22 mouse cellular contexts compared by ENCODE assay signal in genomic region chr10:81538321-81539048, GRCm38 (mm10). TPM values are rescaled to one million over a fixed set of nuclear protein-coding genes. Genes with fewer than 3 reads are reported as not detected.
DNase-seq lines count a peak whose midpoint lies in the region; ATAC-seq and TF ChIP-seq lines count a peak whose summit lies in the region.
"Had no signal": no experiment of that assay in that cellular context is flagged by ENCODE, and none has a peak within 500 bp of the region (broad histone marks: within the 10 kb centered on the region; RNA-seq: fewer than 3 reads in every experiment).

No protein-coding gene starts in this region.

- H3K27me3 ChIP-seq in hindbrain, embryonic 13.5 days: no peaks in the 10 kb centered on the region
- no peaks in the 10 kb centered on the region for H3K27me3 ChIP-seq in hindbrain, postnatal 0 days (ENCODE audit: insufficient read depth, low read length)
- no peaks in the 10 kb centered on the region for H3K27me3 ChIP-seq in CH12.LX (replicated peaks)
- no peaks in the 10 kb centered on the region for H3K27me3 ChIP-seq in megakaryocyte, embryonic 14.5 days (replicated peaks)
- H3K27me3 ChIP-seq in kidney, embryonic 14.5 days (ENCODE audit: control insufficient read depth, insufficient read depth, low read length): no peaks in the 10 kb centered on the region
- no peaks in the 10 kb centered on the region for H3K27me3 ChIP-seq in midbrain, embryonic 14.5 days (ENCODE audit: control insufficient read depth, insufficient read depth, low read length)
- H3K27me3 ChIP-seq: embryonic facial prominence, embryonic 13.5 days; hindbrain, embryonic 15.5 days; limb, embryonic 15.5 days; neural tube, embryonic 12.5 days had no signal

- H3K79me2 ChIP-seq in CH12.LX (replicated peaks; ENCODE audit: control insufficient read depth, extremely low read depth, insufficient read depth, poor library complexity, severe bottlenecking): 0 out of 2 replicates have a peak, but pooled peaks cover 2% of the 10 kb centered on the region

- H3K4me1 ChIP-seq in hindbrain, embryonic 13.5 days (replicated peaks): peaks cover 39% of the 10 kb centered on the region
- H3K4me1 ChIP-seq in hindbrain, postnatal 0 days (ENCODE audit: insufficient read depth, low read length): peaks cover 9% of the 10 kb centered on the region
- peaks cover 12 to 72% of the 10 kb centered on the region in 2 experiments for H3K4me1 ChIP-seq in CH12.LX (ENCODE audit: control insufficient read depth in 1 of 2, insufficient read depth in 2 of 2)
- peaks cover 87% of the 10 kb centered on the region for H3K4me1 ChIP-seq in megakaryocyte, embryonic 14.5 days
- H3K4me1 ChIP-seq in kidney, embryonic 14.5 days (ENCODE audit: control insufficient read depth, insufficient read depth, low read length): peaks cover 18% of the 10 kb centered on the region
- H3K4me1 ChIP-seq in midbrain, embryonic 14.5 days (ENCODE audit: control insufficient read depth, insufficient read depth, low read length): peaks cover 14% of the 10 kb centered on the region

- dilution Hi-C loops in CH12.LX (cut with MboI; ENCODE audit: extremely low pct_ligation_motif_present, extremely low pct_unique_long_range_greater_than_20kb, low sequenced_read_pairs): no loop called here

- in situ Hi-C loops in CH12.LX (cut with MboI; ENCODE audit: low pct_ligation_motif_present, low pct_unique_long_range_greater_than_20kb, low sequenced_read_pairs): no loop called here

- 0 out of 2 replicates have a peak overlapping the region, but pooled peaks have one; percentile 19 for H3K9ac ChIP-seq in hindbrain, embryonic 13.5 days
- no peak overlapping the region for H3K9ac ChIP-seq in hindbrain, postnatal 0 days (replicated peaks; ENCODE audit: low read length)
- H3K9ac ChIP-seq in CH12.LX (ENCODE audit: insufficient read depth, low read depth): no peak overlapping the region
- no peak overlapping the region for H3K9ac ChIP-seq in kidney, embryonic 14.5 days (ENCODE audit: low read depth, low read length)
- H3K9ac ChIP-seq in midbrain, embryonic 14.5 days (replicated peaks; ENCODE audit: low read length): no peak overlapping the region
- H3K9ac ChIP-seq: embryonic facial prominence, embryonic 13.5 days; forebrain, postnatal 0 days; hindbrain, embryonic 15.5 days; limb, embryonic 15.5 days; lung, embryonic 14.5 days; neural tube, embryonic 12.5 days had no signal

- no peaks in the 10 kb centered on the region for H3K9me3 ChIP-seq in hindbrain, embryonic 13.5 days
- H3K9me3 ChIP-seq in hindbrain, postnatal 0 days (ENCODE audit: low read length): no peaks in the 10 kb centered on the region
- no peaks in the 10 kb centered on the region for H3K9me3 ChIP-seq in CH12.LX (replicated peaks; ENCODE audit: low read length)
- no peaks in the 10 kb centered on the region for H3K9me3 ChIP-seq in megakaryocyte, embryonic 14.5 days
- no peaks in the 10 kb centered on the region for H3K9me3 ChIP-seq in kidney, embryonic 14.5 days (ENCODE audit: control insufficient read depth, low read length)
- no peaks in the 10 kb centered on the region for H3K9me3 ChIP-seq in midbrain, embryonic 14.5 days (ENCODE audit: control insufficient read depth, low read length)
- H3K9me3 ChIP-seq: embryonic facial prominence, embryonic 13.5 days; hindbrain, embryonic 15.5 days; limb, embryonic 15.5 days; neural tube, embryonic 12.5 days had no signal

- no peak overlapping the region for H3K4me2 ChIP-seq in hindbrain, embryonic 13.5 days
- H3K4me2 ChIP-seq in hindbrain, postnatal 0 days (ENCODE audit: low read depth, low read length): no peak overlapping the region
- no peak overlapping the region for H3K4me2 ChIP-seq in CH12.LX (ENCODE audit: insufficient read depth, low read depth, poor library complexity, severe bottlenecking)
- H3K4me2 ChIP-seq in kidney, embryonic 14.5 days (replicated peaks; ENCODE audit: low read depth, low read length): no peak overlapping the region
- H3K4me2 ChIP-seq in midbrain, embryonic 14.5 days (ENCODE audit: low read length): no peak overlapping the region
- H3K4me2 ChIP-seq: embryonic facial prominence, embryonic 13.5 days; hindbrain, embryonic 15.5 days; limb, embryonic 15.5 days; lung, embryonic 14.5 days; neural tube, embryonic 12.5 days had no signal

- no peak for TF ChIP-seq CTCF in hindbrain, postnatal 0 days (IDR thresholded peaks at IDR 0.05; ENCODE audit: low read depth)
- TF ChIP-seq CTCF in CH12.LX (conservative IDR thresholded peaks at IDR 0.05 in 1 of 2, IDR thresholded peaks at IDR 0.05 in 1 of 2; ENCODE audit: low read depth in 2 of 2, low read length in 2 of 2): no peak

- H3K4me3 ChIP-seq in hindbrain, embryonic 13.5 days: no peak overlapping the region
- H3K4me3 ChIP-seq in hindbrain, postnatal 0 days (ENCODE audit: low read length): no peak overlapping the region
- H3K4me3 ChIP-seq in CH12.LX (replicated peaks in 1 of 3; ENCODE audit: low read depth in 2 of 3, low read length in 2 of 3, poor library complexity in 1 of 3): no peak overlapping the region
- H3K4me3 ChIP-seq in megakaryocyte, embryonic 14.5 days (replicated peaks): peak overlapping the region; percentile 16
- H3K4me3 ChIP-seq in kidney, embryonic 14.5 days (ENCODE audit: low read length): no peak overlapping the region
- no peak overlapping the region for H3K4me3 ChIP-seq in midbrain, embryonic 14.5 days (replicated peaks; ENCODE audit: low read depth, low read length)
- H3K4me3 ChIP-seq: embryonic facial prominence, embryonic 13.5 days; hindbrain, embryonic 15.5 days; limb, embryonic 15.5 days; neural tube, embryonic 12.5 days had no signal

- no peak for ATAC-seq in hindbrain, embryonic 13.5 days (ENCODE audit: low FRiP score)
- ATAC-seq in hindbrain, postnatal 0 days: no peak
- ATAC-seq in kidney, embryonic 14.5 days (ENCODE audit: low FRiP score, low TSS enrichment): no peak
- no peak for ATAC-seq in midbrain, embryonic 14.5 days (ENCODE audit: low FRiP score, low TSS enrichment)
- ATAC-seq: forebrain, postnatal 0 days had no signal

- DNase-seq in hindbrain, postnatal 0 days (ENCODE audit: low spot score): no peak
- DNase-seq in 416B (ENCODE audit: low read depth) (peak; percentile 40), CH12.LX (ENCODE audit: extremely low read depth) (peak; percentile 44)
- no peak for DNase-seq in midbrain, embryonic 14.5 days
- DNase-seq in thymus, adult 18-20 months: no peak
- DNase-seq: adrenal gland, adult 2 months; cerebellum, adult 11-12 months; forebrain, postnatal 0 days; gastrocnemius, postnatal 10 days; heart, adult 18-20 months; heart, postnatal 10 days; kidney, adult 2 months; kidney, postnatal 36 days; lung, embryonic 14.5 days; right cerebral cortex, postnatal 25 days had no signal

- H3K27ac ChIP-seq in hindbrain, embryonic 13.5 days: no peak overlapping the region
- no peak overlapping the region for H3K27ac ChIP-seq in hindbrain, postnatal 0 days
- H3K27ac ChIP-seq in CH12.LX (ENCODE audit: insufficient read depth, low read depth): no peak overlapping the region
- H3K27ac ChIP-seq in kidney, embryonic 14.5 days (ENCODE audit: low read depth, low read length): no peak overlapping the region
- no peak overlapping the region for H3K27ac ChIP-seq in midbrain, embryonic 14.5 days (replicated peaks; ENCODE audit: low read depth, low read length)
- H3K27ac ChIP-seq: embryonic facial prominence, embryonic 13.5 days; hindbrain, embryonic 15.5 days; limb, embryonic 15.5 days; neural tube, embryonic 12.5 days had no signal

- peak; percentile 45; the same call in 1 of the 2 replicates for TF ChIP-seq EP300 in CH12.LX (IDR thresholded peaks at IDR 0.05; ENCODE audit: low read length)

- TF ChIP-seq RAD21 in CH12.LX (IDR thresholded peaks at IDR 0.05; ENCODE audit: low read depth, low read length): no peak

- WGBS in hindbrain, embryonic 13.5 days: 90% methylated on average over 3 of the region's 3 CpGs
- WGBS in hindbrain, postnatal 0 days: 90% methylated on average over 3 of the region's 3 CpGs
- 82% methylated on average over 3 of the region's 3 CpGs for WGBS in kidney, embryonic 14.5 days
- 93% methylated on average over 3 of the region's 3 CpGs for WGBS in midbrain, embryonic 14.5 days

- no peak for TF ChIP-seq POLR2A in CH12.LX (IDR thresholded peaks at IDR 0.05; ENCODE audit: low read depth, low read length)

- peaks cover 38% of the 10 kb centered on the region for H3K36me3 ChIP-seq in hindbrain, embryonic 13.5 days
- no peaks in the 10 kb centered on the region for H3K36me3 ChIP-seq in hindbrain, postnatal 0 days (ENCODE audit: insufficient read depth, low read length)
- H3K36me3 ChIP-seq in CH12.LX (replicated peaks in 1 of 2; ENCODE audit: control insufficient read depth in 1 of 2, insufficient read depth in 1 of 2, low read length in 1 of 2): peaks cover 8 to 90% of the 10 kb centered on the region in 2 experiments
- H3K36me3 ChIP-seq in megakaryocyte, embryonic 14.5 days (replicated peaks; ENCODE audit: low read length): peaks cover 88% of the 10 kb centered on the region
- H3K36me3 ChIP-seq in kidney, embryonic 14.5 days (ENCODE audit: control insufficient read depth, insufficient read depth, low read length): peaks cover 6% of the 10 kb centered on the region; the same call in 1 of the 2 replicates
- H3K36me3 ChIP-seq in midbrain, embryonic 14.5 days (ENCODE audit: control insufficient read depth, insufficient read depth, low read length): peaks cover 6% of the 10 kb centered on the region; the same call in 1 of the 2 replicates
- H3K36me3 ChIP-seq: hindbrain, embryonic 15.5 days had no signal

RNA-seq across cellular contexts. Expression of gene Gna11, which starts 6.5 kb away (rescaled TPM):
- polyA plus RNA-seq in hindbrain, embryonic 13.5 days (2015; fragmentation: Nextera tagmentation; extraction: Ambion mirVana): 79.8 and 82.4 TPM in 2 replicates
- 121 and 139 TPM in 2 replicates for total RNA-seq in hindbrain, postnatal 0 days (2014; rRNA removed)
- polyA plus RNA-seq in hindbrain, postnatal 0 days (2015; fragmentation: Nextera tagmentation; extraction: Ambion mirVana): 95.6 and 105 TPM in 2 replicates
- total RNA-seq in CH12.LX (2012; rRNA removed) (7.2 and 9.0 TPM in 2 replicates), CH12.LX (2014; rRNA removed) (4.1 and 4.3 TPM in 2 replicates)
- 6.9 and 8.7 TPM in 2 replicates for polyA plus RNA-seq in CH12.LX (2012; ENCODE audit: insufficient read length, low read depth)
- 7.3 and 10.2 TPM in 2 replicates for polyA plus RNA-seq in megakaryocyte, embryonic 14.5 days (2012; ENCODE audit: insufficient read depth, low replicate concordance)
- 77.7 and 89.2 TPM in 2 replicates for polyA plus RNA-seq in kidney, embryonic 14.5 days (2014; fragmentation: Nextera tagmentation; extraction: Ambion mirVana)
- 86.7 and 102 TPM in 2 replicates for polyA plus RNA-seq in midbrain, embryonic 14.5 days (2014; fragmentation: Nextera tagmentation; extraction: Ambion mirVana)

RNA-seq across cellular contexts. Expression of gene Gna15, which starts 14.5 kb away (rescaled TPM):
- polyA plus RNA-seq in hindbrain, embryonic 13.5 days (2015; fragmentation: Nextera tagmentation; extraction: Ambion mirVana): 1.2 and 1.7 TPM in 2 replicates
- 2.5 and 9.8 TPM in 2 replicates for total RNA-seq in hindbrain, postnatal 0 days (2014; rRNA removed)
- polyA plus RNA-seq in hindbrain, postnatal 0 days (2015; fragmentation: Nextera tagmentation; extraction: Ambion mirVana): 1.2 and 1.9 TPM in 2 replicates
- total RNA-seq in CH12.LX (2012; rRNA removed) (9.9 and 10.0 TPM in 2 replicates), CH12.LX (2014; rRNA removed) (5.2 and 5.5 TPM in 2 replicates)
- 4.9 and 5.2 TPM in 2 replicates for polyA plus RNA-seq in CH12.LX (2012; ENCODE audit: insufficient read length, low read depth)
- 31.7 and 48.4 TPM in 2 replicates for polyA plus RNA-seq in megakaryocyte, embryonic 14.5 days (2012; ENCODE audit: insufficient read depth, low replicate concordance)
- polyA plus RNA-seq in kidney, embryonic 14.5 days (2014; fragmentation: Nextera tagmentation; extraction: Ambion mirVana): 0.23 and 0.60 TPM in 2 replicates
- polyA plus RNA-seq in midbrain, embryonic 14.5 days (2014; fragmentation: Nextera tagmentation; extraction: Ambion mirVana): 0.69 and 0.88 TPM in 2 replicates

RNA-seq across cellular contexts. Expression of gene Aes, which starts 20.8 kb away (rescaled TPM):
- 545 and 558 TPM in 2 replicates for polyA plus RNA-seq in hindbrain, embryonic 13.5 days (2015; fragmentation: Nextera tagmentation; extraction: Ambion mirVana)
- 611 and 635 TPM in 2 replicates for total RNA-seq in hindbrain, postnatal 0 days (2014; rRNA removed)
- 803 and 834 TPM in 2 replicates for polyA plus RNA-seq in hindbrain, postnatal 0 days (2015; fragmentation: Nextera tagmentation; extraction: Ambion mirVana)
- total RNA-seq in CH12.LX (2012; rRNA removed) (93.5 and 114 TPM in 2 replicates), CH12.LX (2014; rRNA removed) (7.3 and 11.5 TPM in 2 replicates)
- 23.4 and 25.1 TPM in 2 replicates for polyA plus RNA-seq in CH12.LX (2012; ENCODE audit: insufficient read length, low read depth)
- polyA plus RNA-seq in megakaryocyte, embryonic 14.5 days (2012; ENCODE audit: insufficient read depth, low replicate concordance): 2,412 and 5,687 TPM in 2 replicates
- 408 and 609 TPM in 2 replicates for polyA plus RNA-seq in kidney, embryonic 14.5 days (2014; fragmentation: Nextera tagmentation; extraction: Ambion mirVana)
- 485 and 707 TPM in 2 replicates for polyA plus RNA-seq in midbrain, embryonic 14.5 days (2014; fragmentation: Nextera tagmentation; extraction: Ambion mirVana)

RNA-seq across cellular contexts. Expression of gene Tle2, which starts 35.9 kb away (rescaled TPM):
- 27.7 and 28.9 TPM in 2 replicates for polyA plus RNA-seq in hindbrain, embryonic 13.5 days (2015; fragmentation: Nextera tagmentation; extraction: Ambion mirVana)
- 28.8 and 41.8 TPM in 2 replicates for total RNA-seq in hindbrain, postnatal 0 days (2014; rRNA removed)
- polyA plus RNA-seq in hindbrain, postnatal 0 days (2015; fragmentation: Nextera tagmentation; extraction: Ambion mirVana): 43.7 and 45.5 TPM in 2 replicates
- total RNA-seq in CH12.LX (2012; rRNA removed) (0.30 TPM in 1 of 2 replicates, not detected in the other), CH12.LX (2014; rRNA removed) (not detected in 2 replicates)
- 0.29 TPM in 1 of 2 replicates, not detected in the other for polyA plus RNA-seq in CH12.LX (2012; ENCODE audit: insufficient read length, low read depth)
- 18.9 and 34.3 TPM in 2 replicates for polyA plus RNA-seq in megakaryocyte, embryonic 14.5 days (2012; ENCODE audit: insufficient read depth, low replicate concordance)
- polyA plus RNA-seq in kidney, embryonic 14.5 days (2014; fragmentation: Nextera tagmentation; extraction: Ambion mirVana): 29.3 and 30.4 TPM in 2 replicates
- polyA plus RNA-seq in midbrain, embryonic 14.5 days (2014; fragmentation: Nextera tagmentation; extraction: Ambion mirVana): 20.4 and 25.7 TPM in 2 replicates

RNA-seq across cellular contexts. Expression of gene S1pr4, which starts 38.6 kb away (rescaled TPM):
- polyA plus RNA-seq in hindbrain, embryonic 13.5 days (2015; fragmentation: Nextera tagmentation; extraction: Ambion mirVana): 0.93 and 0.95 TPM in 2 replicates
- total RNA-seq in hindbrain, postnatal 0 days (2014; rRNA removed): 0.40 and 1.3 TPM in 2 replicates
- 0.38 and 0.40 TPM in 2 replicates for polyA plus RNA-seq in hindbrain, postnatal 0 days (2015; fragmentation: Nextera tagmentation; extraction: Ambion mirVana)
- total RNA-seq in CH12.LX (2012; rRNA removed) (0.25 and 0.30 TPM in 2 replicates), CH12.LX (2014; rRNA removed) (not detected in 2 replicates)
- 0.16 and 0.19 TPM in 2 replicates for polyA plus RNA-seq in CH12.LX (2012; ENCODE audit: insufficient read length, low read depth)
- 7.4 and 9.1 TPM in 2 replicates for polyA plus RNA-seq in megakaryocyte, embryonic 14.5 days (2012; ENCODE audit: insufficient read depth, low replicate concordance)
- polyA plus RNA-seq in kidney, embryonic 14.5 days (2014; fragmentation: Nextera tagmentation; extraction: Ambion mirVana): 0.41 and 0.54 TPM in 2 replicates
- 0.34 and 0.47 TPM in 2 replicates for polyA plus RNA-seq in midbrain, embryonic 14.5 days (2014; fragmentation: Nextera tagmentation; extraction: Ambion mirVana)
- total RNA-seq: forebrain, postnatal 0 days had no signal

Comparison
In these comparisons a context has a peak if more than half of its experiments do, and no peak if none do; other contexts are left out.
1. DNase-seq: peak in 416B (single experiment) and CH12.LX (single experiment); none in hindbrain, postnatal 0 days (single experiment), midbrain, embryonic 14.5 days (single experiment) and thymus, adult 18-20 months (0 of 2).
2. RNA of gene Aes, which starts 20.8 kb away (polyA plus RNA-seq): 2,412 to 5,687 TPM in megakaryocyte, embryonic 14.5 days, 803 to 834 TPM in hindbrain, postnatal 0 days, 545 to 558 TPM in hindbrain, embryonic 13.5 days, 485 to 707 TPM in midbrain, embryonic 14.5 days and 408 to 609 TPM in kidney, embryonic 14.5 days; 23.4 to 25.1 TPM in CH12.LX; every median in the first group is over 10 times any median in the second.